Mouse (Mus musculus) liver, adult 2 months (tissue): Measurements from ENCODE around the gene Unk. TPM values are rescaled to one million over a fixed set of nuclear protein-coding genes. Genes with fewer than 3 reads are reported as not detected.

ENCODE experiments used
- DNase-seq: peaks from one replicate; pipeline ENCODE4 v3.0.0-alpha.2; 2011; ENCODE audit warnings: low read depth, low spot score; ENCODE audit errors: extremely low read depth
- H3K27ac ChIP-seq: fragments of 200-500 bp; replicated peaks from 2 replicates; pipeline ENCODE4 v1.5.1; 2012; ENCODE audit warnings: low read depth, mild to moderate bottlenecking, control low read depth, inconsistent platforms, low read length; ENCODE audit not compliant: insufficient read depth
- H3K27me3 ChIP-seq: fragments of 200-500 bp; 2 replicates; pipeline ENCODE4 v1.6.1; 2012; ENCODE audit warnings: mild to moderate bottlenecking, moderate library complexity, low read length, inconsistent platforms; ENCODE audit not compliant: control insufficient read depth, insufficient read depth
- H3K36me3 ChIP-seq: fragments of 200-500 bp; 2 replicates; pipeline ENCODE4 v1.6.1; 2012; ENCODE audit warnings: low read length, inconsistent platforms; ENCODE audit not compliant: control insufficient read depth, insufficient read depth
- H3K4me1 ChIP-seq: fragments of 200-500 bp; 2 replicates; pipeline ENCODE4 v1.6.1; 2011; ENCODE audit warnings: low read length; ENCODE audit not compliant: control insufficient read depth, insufficient read depth
- H3K4me3 ChIP-seq: fragments of 200-500 bp; 2 replicates; pipeline ENCODE4 v1.5.1; 2011; ENCODE audit warnings: low read depth, mild to moderate bottlenecking, control low read depth, low read length, moderate library complexity; ENCODE audit not compliant: insufficient read depth
- H3K79me2 ChIP-seq: fragments of 200-500 bp; 2 replicates; pipeline ENCODE4 v1.6.1; 2012; ENCODE audit warnings: inconsistent platforms, mild to moderate bottlenecking, low read length, moderate library complexity; ENCODE audit not compliant: control insufficient read depth, insufficient read depth
- H3K9ac ChIP-seq: fragments of 200-500 bp; 2 replicates; pipeline ENCODE4 v1.6.1; 2012; ENCODE audit warnings: low read depth, mild to moderate bottlenecking, control low read depth, inconsistent platforms, low read length
- CTCF ChIP-seq: fragments of 200-500 bp; IDR thresholded peaks from 2 replicates; pipeline ENCODE4 v1.5.1; 2011; ENCODE audit warnings: low read depth, low read length, control low read depth
- POLR2A ChIP-seq: fragments of 200-500 bp; IDR thresholded peaks from 2 replicates; pipeline ENCODE4 v1.6.1; 2011; ENCODE audit warnings: low read length, control low read depth; ENCODE audit not compliant: insufficient read depth; ENCODE audit errors: extremely low read depth
- WGBS: fragments of 180-500 bp; shearing (Covaris S2); methylation state at CpG from one replicate; pipeline ENCODE4 v1.1.7; 2018; 5-methylcytosine and 5-hydroxymethylcytosine counted together
- polyA plus RNA-seq: library from polyadenylated mRNA; depleted of rRNA; stranded (reverse); fragments of >200 nt; gene quantifications from 2 replicates; pipeline ENCODE4 v1.2.3, GENCODE M21; 2012
- total RNA-seq: library from RNA; depleted of rRNA; stranded (reverse); fragments of >200 nt; gene quantifications from 2 replicates; pipeline ENCODE4 v1.2.3, GENCODE M21; 2014

Unk gene
- total and polyA plus RNA-seq, 2 experiments = 4.3 to 13.8 TPM

GRCm38 (mm10) chr11:116101931-116102381 lies 71.8 kb downstream of the Unk start:
- Histone ChIP-seq H3K4me3 (peak overlapping the region; percentile 29; the same call in 1 of the 2 replicates), H3K27me3 (no peaks in the 10 kb centered on the region), H3K9ac (peak overlapping the region; percentile 40), H3K27ac (peak overlapping the region; percentile 78), H3K79me2 (peaks cover 2% of the 10 kb centered on the region; the same call in 1 of the 2 replicates), H3K36me3 (no peaks in the 10 kb centered on the region), H3K4me1 (peaks cover 36% of the 10 kb centered on the region)
- 25% methylated on average over 11 of the region's 11 CpGs for WGBS
- DNase-seq = peak; percentile 43
- TF ChIP-seq CTCF = no peak

- peak overlapping the region; percentile 40 for H3K9ac ChIP-seq
- peak overlapping the region; percentile 78 for H3K27ac ChIP-seq
- H3K4me1 ChIP-seq = peaks cover 38% of the 10 kb centered on the region
- H3K4me3 ChIP-seq = no peak overlapping the region
- TF ChIP-seq POLR2A (no peak), CTCF (no peak)
- H3K27me3 ChIP-seq = no peaks in the 10 kb centered on the region
- no peak for DNase-seq
- peaks cover 2% of the 10 kb centered on the region; the same call in 1 of the 2 replicates for H3K79me2 ChIP-seq
- 46% methylated on average over 3 of the region's 4 CpGs for WGBS
- no peaks in the 10 kb centered on the region for H3K36me3 ChIP-seq
Observed at GRCm38 (mm10) chr11:116102472-116102871, 72.3 kb downstream of the Unk start.

GRCm38 (mm10) chr11:116103572-116103971 lies 73.5 kb downstream of the Unk start:
- Histone ChIP-seq H3K79me2 (peaks cover 2% of the 10 kb centered on the region; the same call in 1 of the 2 replicates), H3K4me1 (peaks cover 42% of the 10 kb centered on the region), H3K4me3 (no peak overlapping the region), H3K27me3 (no peaks in the 10 kb centered on the region), H3K36me3 (no peaks in the 10 kb centered on the region), H3K9ac (no peak overlapping the region), H3K27ac (peak overlapping the region; percentile 48)
- whole genome bisulfite sequencing = 33% methylated on average over 12 of the region's 12 CpGs
- TF ChIP-seq CTCF (no peak), POLR2A (no peak)
- peak; percentile 57 for DNase-seq

DNA sequence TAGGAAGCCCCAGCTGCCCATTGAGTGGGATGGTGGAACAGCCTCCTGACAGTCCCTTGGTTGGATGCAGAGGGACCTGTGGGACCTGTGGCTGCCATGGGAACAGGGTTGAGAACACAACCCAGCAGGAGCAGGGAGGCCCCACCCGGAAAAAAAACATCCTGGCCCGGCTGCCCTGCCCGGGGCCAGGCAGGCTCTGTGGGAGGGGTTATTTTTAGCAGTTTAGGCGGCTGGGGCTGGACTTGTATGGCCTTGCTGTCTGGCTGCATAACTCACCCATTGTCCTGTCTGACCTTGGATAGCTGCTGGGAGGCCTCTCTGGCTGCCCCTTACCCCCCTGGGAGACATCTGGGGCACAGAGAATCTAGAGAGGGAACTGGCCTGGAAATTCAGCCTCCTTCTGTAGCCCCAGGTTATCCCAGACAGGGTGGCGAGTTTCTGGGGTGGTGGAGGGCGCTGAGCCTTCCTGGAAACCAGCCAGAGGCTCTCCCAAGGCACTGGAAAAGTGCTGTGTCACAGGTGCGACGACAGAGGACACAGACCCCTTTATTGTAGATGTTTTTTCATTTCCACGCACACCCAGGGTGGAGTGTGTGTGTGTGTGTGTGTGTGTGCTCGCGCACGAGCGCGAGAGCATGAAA lies 74.0 kb downstream of the Unk start:
- Histone ChIP-seq H3K27ac (peak overlapping the region; percentile 70), H3K9ac (peak overlapping the region; percentile 14; the same call in 1 of the 2 replicates)

DNA sequence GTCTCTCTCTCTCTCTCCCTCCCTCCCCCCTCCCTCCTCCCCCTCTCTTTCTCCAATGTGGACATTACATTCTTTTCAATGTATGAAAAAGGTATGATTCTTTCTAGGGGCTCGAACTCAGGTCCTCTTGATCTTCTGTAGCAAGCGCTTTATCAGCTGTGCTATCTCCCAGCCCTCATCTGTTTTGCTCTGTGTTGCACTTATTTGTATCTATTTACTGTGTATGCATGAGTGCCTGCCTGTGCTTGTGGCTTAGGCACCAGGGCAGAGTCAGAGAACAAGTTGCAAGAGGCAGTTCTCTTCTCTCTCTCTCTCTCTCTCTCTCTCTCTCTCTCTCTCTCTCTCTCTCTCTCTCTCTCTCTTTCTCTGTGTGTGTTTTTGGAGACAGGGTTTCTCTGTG lies 74.9 kb downstream of the Unk start:
- H3K4me3 ChIP-seq = no peak overlapping the region
- no peak overlapping the region for H3K27ac ChIP-seq
- no peaks in the 10 kb centered on the region for H3K36me3 ChIP-seq
- peaks cover 2% of the 10 kb centered on the region; the same call in 1 of the 2 replicates for H3K79me2 ChIP-seq
- WGBS = 90% methylated on average over 2 of the region's 2 CpGs
- DNase-seq = no peak
- no peaks in the 10 kb centered on the region for H3K27me3 ChIP-seq
- H3K4me1 ChIP-seq = peaks cover 42% of the 10 kb centered on the region
- no peak overlapping the region for H3K9ac ChIP-seq
- TF ChIP-seq POLR2A = no peak
- TF ChIP-seq CTCF = no peak

More for the DNA sequence above, 74.0 kb downstream of the Unk start:
- Histone ChIP-seq H3K4me3 (no peak overlapping the region), H3K79me2 (peaks cover 2% of the 10 kb centered on the region; the same call in 1 of the 2 replicates), H3K27me3 (no peaks in the 10 kb centered on the region), H3K36me3 (no peaks in the 10 kb centered on the region), H3K4me1 (peaks cover 45% of the 10 kb centered on the region)
- TF ChIP-seq CTCF (no peak), POLR2A (no peak)
- DNase-seq = peak; percentile 64
- 36% methylated on average over 14 of the region's 14 CpGs for WGBS

- no peak overlapping the region for H3K27ac ChIP-seq
- no peak for DNase-seq
- WGBS = 87% methylated on average over 32 of the region's 32 CpGs
- no peaks in the 10 kb centered on the region for H3K36me3 ChIP-seq
- no peak overlapping the region for H3K4me3 ChIP-seq
- TF ChIP-seq POLR2A (no peak), CTCF (no peak)
- H3K9ac ChIP-seq = no peak overlapping the region
- H3K4me1 ChIP-seq = peaks cover 35% of the 10 kb centered on the region
- peaks cover 2% of the 10 kb centered on the region; the same call in 1 of the 2 replicates for H3K79me2 ChIP-seq
- no peaks in the 10 kb centered on the region for H3K27me3 ChIP-seq
Observed at GRCm38 (mm10) chr11:116106154-116106962, 76.2 kb downstream of the Unk start.
